Mouse (Mus musculus): ENCODE data around the gene Zcchc14. TPM values are rescaled to one million over a fixed set of nuclear protein-coding genes. Genes with fewer than 3 reads are reported as not detected.

Zcchc14 gene
- total and polyA plus RNA-seq, 3 experiments, result not detected

DNA sequence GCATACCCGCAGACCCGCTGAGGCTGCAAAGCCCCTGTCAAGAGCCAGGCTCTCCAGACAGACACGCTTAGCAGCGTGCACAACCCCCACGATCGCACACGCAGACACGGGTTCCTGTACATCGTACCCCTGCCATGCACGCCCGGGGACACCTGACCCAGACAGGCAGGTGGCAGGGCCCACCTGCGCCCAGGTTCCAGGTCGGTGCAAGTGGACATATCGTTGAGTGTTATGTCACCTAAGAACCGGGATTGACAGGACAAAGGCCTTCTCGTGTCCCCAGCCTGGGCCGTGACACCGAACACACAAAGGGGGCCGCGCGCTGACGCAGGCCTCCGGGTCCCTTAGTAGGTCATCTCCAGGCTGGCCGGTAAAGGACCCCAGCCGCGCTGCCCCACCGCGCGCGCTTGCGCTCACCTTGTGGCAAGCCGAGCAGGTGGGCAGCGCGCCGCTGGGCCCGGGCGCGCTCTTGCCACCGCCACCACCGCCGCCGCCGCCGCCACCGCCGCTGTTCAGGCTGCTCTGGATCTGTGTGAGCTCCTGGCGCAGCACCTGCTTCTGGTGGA, 1.3 kb downstream of the Zcchc14 start:
- in situ Hi-C loops (cut with MboI; ENCODE audit: low pct_ligation_motif_present, low pct_unique_long_range_greater_than_20kb, low sequenced_read_pairs), result no loop called here
- H3K27ac ChIP-seq (ENCODE audit: insufficient read depth, low read depth), result no peak overlapping the region
- peaks cover 30% of the 10 kb centered on the region for H3K9me3 ChIP-seq (replicated peaks; ENCODE audit: low read length)
- H3K36me3 ChIP-seq (replicated peaks in 1 of 2; ENCODE audit: control insufficient read depth in 1 of 2, insufficient read depth in 1 of 2, low read length in 1 of 2), result no peaks in the 10 kb centered on the region
- H3K4me3 ChIP-seq (replicated peaks in 1 of 3; ENCODE audit: low read depth in 2 of 3, low read length in 2 of 3, poor library complexity in 1 of 3), result no peak overlapping the region
- no peaks in the 10 kb centered on the region for H3K79me2 ChIP-seq (replicated peaks; ENCODE audit: control insufficient read depth, extremely low read depth, insufficient read depth, poor library complexity, severe bottlenecking)
- dilution Hi-C loops (cut with MboI; ENCODE audit: extremely low pct_ligation_motif_present, extremely low pct_unique_long_range_greater_than_20kb, low sequenced_read_pairs), result no loop called here
- no peak for DNase-seq (ENCODE audit: extremely low read depth)
- no peaks in the 10 kb centered on the region for H3K4me1 ChIP-seq (ENCODE audit: control insufficient read depth in 1 of 2, insufficient read depth in 2 of 2)
- TF ChIP-seq KAT2A (IDR thresholded peaks at IDR 0.05; ENCODE audit: insufficient replicate concordance, low read length) (no peak), ELF1 (IDR thresholded peaks at IDR 0.05; ENCODE audit: low read depth, low read length) (no peak), USF1 (IDR thresholded peaks at IDR 0.05; ENCODE audit: low read depth, low read length) (no peak), POLR2A (IDR thresholded peaks at IDR 0.05; ENCODE audit: low read depth, low read length) (no peak), MEF2A (IDR thresholded peaks at IDR 0.05; ENCODE audit: borderline replicate concordance, low read depth, low read length) (no peak), RAD21 (IDR thresholded peaks at IDR 0.05; ENCODE audit: low read depth, low read length) (no peak), IRF4 (IDR thresholded peaks at IDR 0.05; ENCODE audit: low read depth, low read length) (no peak), UBTF (IDR thresholded peaks at IDR 0.05; ENCODE audit: low read depth, low read length) (no peak), MYC (IDR thresholded peaks at IDR 0.05; ENCODE audit: low read depth, low read length) (no peak), SIN3A (IDR thresholded peaks at IDR 0.05; ENCODE audit: low read length) (no peak), NELFE (IDR thresholded peaks at IDR 0.05; ENCODE audit: low read depth, low read length) (no peak), CTCF (conservative IDR thresholded peaks at IDR 0.05 in 1 of 2, IDR thresholded peaks at IDR 0.05 in 1 of 2; ENCODE audit: low read depth in 2 of 2, low read length in 2 of 2) (no peak)
- peaks cover 57% of the 10 kb centered on the region for H3K27me3 ChIP-seq (replicated peaks)
- no peak overlapping the region for H3K4me2 ChIP-seq (ENCODE audit: insufficient read depth, low read depth, poor library complexity, severe bottlenecking)
- H3K9ac ChIP-seq (ENCODE audit: insufficient read depth, low read depth), result no peak overlapping the region

DNA sequence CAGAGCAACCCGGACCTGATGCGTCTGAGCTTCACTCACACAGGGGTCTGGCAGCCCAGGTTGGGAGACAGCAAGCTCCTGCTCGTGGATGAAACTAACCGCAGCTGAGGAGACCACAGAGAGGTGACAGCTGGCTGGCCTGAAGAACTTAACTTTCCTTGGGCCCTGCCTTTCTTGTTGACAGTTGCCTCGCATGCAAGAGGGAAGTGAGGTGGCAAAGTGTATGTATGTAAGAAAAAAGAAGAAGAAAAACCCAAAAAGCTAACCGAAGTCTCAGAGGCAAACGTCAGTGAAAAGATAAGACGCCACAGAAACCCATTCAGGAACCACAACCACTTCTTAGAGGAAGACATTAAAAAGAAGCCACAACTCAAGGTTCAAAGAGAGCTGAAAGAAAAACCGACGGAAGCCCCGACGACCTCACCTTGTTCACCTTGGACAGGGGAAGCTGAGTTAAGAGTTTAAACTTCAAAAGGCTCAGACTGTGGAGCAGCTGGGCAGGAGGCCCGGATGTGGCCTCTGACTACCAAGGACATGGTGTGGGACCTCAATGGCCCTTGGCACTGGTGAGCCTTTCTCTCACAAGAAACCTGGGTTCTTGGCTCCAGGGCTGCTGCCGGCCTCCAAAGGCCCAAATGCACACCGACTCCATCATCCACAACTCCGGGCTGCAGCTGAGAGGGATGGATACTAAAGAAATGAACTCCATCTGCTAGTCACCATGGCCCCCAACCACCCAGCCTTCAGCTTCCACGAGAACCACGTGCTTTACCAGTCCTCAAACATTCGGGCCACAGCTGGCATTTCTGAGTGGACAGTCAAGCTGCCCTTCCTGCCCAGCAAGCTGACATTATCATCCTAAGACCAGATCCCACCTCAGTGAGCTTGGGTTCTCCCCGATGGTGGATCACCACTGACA, 2.1 kb downstream of the Zcchc14 start:
- H3K79me2 ChIP-seq (replicated peaks; ENCODE audit: control insufficient read depth, extremely low read depth, insufficient read depth, poor library complexity, severe bottlenecking), result no peaks in the 10 kb centered on the region
- TF ChIP-seq USF1 (IDR thresholded peaks at IDR 0.05; ENCODE audit: low read depth, low read length) (no peak), TCF12 (IDR thresholded peaks at IDR 0.05; ENCODE audit: low read depth, low read length) (no peak), MYC (IDR thresholded peaks at IDR 0.05; ENCODE audit: low read depth, low read length) (no peak), E2F4 (IDR thresholded peaks at IDR 0.05; ENCODE audit: insufficient replicate concordance, low read depth, low read length) (no peak), SMC3 (IDR thresholded peaks at IDR 0.05; ENCODE audit: low read depth, low read length) (no peak), HCFC1 (IDR thresholded peaks at IDR 0.05; ENCODE audit: low read depth, low read length) (no peak)
- H3K27ac ChIP-seq (ENCODE audit: insufficient read depth, low read depth), result no peak overlapping the region
- no peak overlapping the region for H3K4me2 ChIP-seq (ENCODE audit: insufficient read depth, low read depth, poor library complexity, severe bottlenecking)
- no peak overlapping the region for H3K4me3 ChIP-seq (replicated peaks in 1 of 3; ENCODE audit: low read depth in 2 of 3, low read length in 2 of 3, poor library complexity in 1 of 3)
- no peak overlapping the region for H3K9ac ChIP-seq (ENCODE audit: insufficient read depth, low read depth)
- in situ Hi-C loops (cut with MboI; ENCODE audit: low pct_ligation_motif_present, low pct_unique_long_range_greater_than_20kb, low sequenced_read_pairs) (no loop called here), dilution Hi-C loops (cut with MboI; ENCODE audit: extremely low pct_ligation_motif_present, extremely low pct_unique_long_range_greater_than_20kb, low sequenced_read_pairs) (no loop called here)
- H3K9me3 ChIP-seq (replicated peaks; ENCODE audit: low read length), result peaks cover 30% of the 10 kb centered on the region
- no peaks in the 10 kb centered on the region for H3K4me1 ChIP-seq (ENCODE audit: control insufficient read depth in 1 of 2, insufficient read depth in 2 of 2)
- H3K27me3 ChIP-seq (replicated peaks), result peaks cover 57% of the 10 kb centered on the region
- DNase-seq (ENCODE audit: extremely low read depth), result no peak
- H3K36me3 ChIP-seq (replicated peaks in 1 of 2; ENCODE audit: control insufficient read depth in 1 of 2, insufficient read depth in 1 of 2, low read length in 1 of 2), result no peaks in the 10 kb centered on the region

Measured in CH12.LX (cell line).